Mouse (Mus musculus) liver, adult 2 months (tissue): Measurements from ENCODE around the gene Itpk1. TPM values are rescaled to one million over a fixed set of nuclear protein-coding genes. Genes with fewer than 3 reads are reported as not detected.

Experiments used
- DNase-seq: peaks from one replicate; pipeline ENCODE4 v3.0.0-alpha.2; 2011; ENCODE audit warnings: low read depth, low spot score; ENCODE audit errors: extremely low read depth
- H3K27ac ChIP-seq: fragments of 200-500 bp; replicated peaks from 2 replicates; pipeline ENCODE4 v1.5.1; 2012; ENCODE audit warnings: low read depth, mild to moderate bottlenecking, control low read depth, inconsistent platforms, low read length; ENCODE audit not compliant: insufficient read depth
- H3K27me3 ChIP-seq: fragments of 200-500 bp; 2 replicates; pipeline ENCODE4 v1.6.1; 2012; ENCODE audit warnings: mild to moderate bottlenecking, moderate library complexity, low read length, inconsistent platforms; ENCODE audit not compliant: control insufficient read depth, insufficient read depth
- H3K36me3 ChIP-seq: fragments of 200-500 bp; 2 replicates; pipeline ENCODE4 v1.6.1; 2012; ENCODE audit warnings: low read length, inconsistent platforms; ENCODE audit not compliant: control insufficient read depth, insufficient read depth
- H3K4me1 ChIP-seq: fragments of 200-500 bp; 2 replicates; pipeline ENCODE4 v1.6.1; 2011; ENCODE audit warnings: low read length; ENCODE audit not compliant: control insufficient read depth, insufficient read depth
- H3K4me3 ChIP-seq: fragments of 200-500 bp; 2 replicates; pipeline ENCODE4 v1.5.1; 2011; ENCODE audit warnings: low read depth, mild to moderate bottlenecking, control low read depth, low read length, moderate library complexity; ENCODE audit not compliant: insufficient read depth
- H3K79me2 ChIP-seq: fragments of 200-500 bp; 2 replicates; pipeline ENCODE4 v1.6.1; 2012; ENCODE audit warnings: inconsistent platforms, mild to moderate bottlenecking, low read length, moderate library complexity; ENCODE audit not compliant: control insufficient read depth, insufficient read depth
- H3K9ac ChIP-seq: fragments of 200-500 bp; 2 replicates; pipeline ENCODE4 v1.6.1; 2012; ENCODE audit warnings: low read depth, mild to moderate bottlenecking, control low read depth, inconsistent platforms, low read length
- CTCF ChIP-seq: fragments of 200-500 bp; IDR thresholded peaks from 2 replicates; pipeline ENCODE4 v1.5.1; 2011; ENCODE audit warnings: low read depth, low read length, control low read depth
- POLR2A ChIP-seq: fragments of 200-500 bp; IDR thresholded peaks from 2 replicates; pipeline ENCODE4 v1.6.1; 2011; ENCODE audit warnings: low read length, control low read depth; ENCODE audit not compliant: insufficient read depth; ENCODE audit errors: extremely low read depth
- WGBS: fragments of 180-500 bp; shearing (Covaris S2); methylation state at CpG from one replicate; pipeline ENCODE4 v1.1.7; 2018; 5-methylcytosine and 5-hydroxymethylcytosine counted together
- polyA plus RNA-seq: library from polyadenylated mRNA; depleted of rRNA; stranded (reverse); fragments of >200 nt; gene quantifications from 2 replicates; pipeline ENCODE4 v1.2.3, GENCODE M21; 2012
- total RNA-seq: library from RNA; depleted of rRNA; stranded (reverse); fragments of >200 nt; gene quantifications from 2 replicates; pipeline ENCODE4 v1.2.3, GENCODE M21; 2014

The Itpk1 gene
- total and polyA plus RNA-seq, 2 experiments, result 7.9 to 21.0 TPM

- WGBS, result 89% methylated on average over 5 of the region's 5 CpGs
- Histone ChIP-seq H3K36me3 (no peaks in the 10 kb centered on the region), H3K27ac (no peak overlapping the region)
These were observed 5.2 kb upstream of the Itpk1 start for GRCm38 (mm10) chr12:102709896-102710295.

GRCm38 (mm10) chr12:102708220-102708619 lies 3.5 kb upstream of the Itpk1 start:
- no peaks in the 10 kb centered on the region for H3K27me3 ChIP-seq
- peaks cover 5% of the 10 kb centered on the region for H3K4me1 ChIP-seq
- no peak overlapping the region for H3K9ac ChIP-seq
- TF ChIP-seq POLR2A, result no peak
- peak; percentile 10; the same call in 1 of the 2 replicates for TF ChIP-seq CTCF
- WGBS, result 90% methylated on average over 11 of the region's 11 CpGs
- no peak overlapping the region for H3K27ac ChIP-seq
- DNase-seq, result no peak
- H3K4me3 ChIP-seq, result no peak overlapping the region
- H3K79me2 ChIP-seq, result peaks cover 4% of the 10 kb centered on the region; the same call in 1 of the 2 replicates
- H3K36me3 ChIP-seq, result no peaks in the 10 kb centered on the region

More at GRCm38 (mm10) chr12:102709896-102710295, 5.2 kb upstream of the Itpk1 start:
- TF ChIP-seq CTCF, result no peak
- TF ChIP-seq POLR2A, result no peak
- Histone ChIP-seq H3K4me1 (no peaks in the 10 kb centered on the region), H3K79me2 (no peaks in the 10 kb centered on the region), H3K9ac (no peak overlapping the region), H3K4me3 (no peak overlapping the region), H3K27me3 (no peaks in the 10 kb centered on the region)
- DNase-seq, result no peak

GRCm38 (mm10) chr12:102706833-102707463 lies 2.2 kb upstream of the Itpk1 start:
- no peaks in the 10 kb centered on the region for H3K27me3 ChIP-seq
- WGBS, result 86% methylated on average over 10 of the region's 10 CpGs
- no peak for TF ChIP-seq POLR2A
- no peak for TF ChIP-seq CTCF
- no peak for DNase-seq
- no peaks in the 10 kb centered on the region for H3K36me3 ChIP-seq
- H3K4me1 ChIP-seq, result peaks cover 10% of the 10 kb centered on the region
- H3K27ac ChIP-seq, result no peak overlapping the region
- peaks cover 12% of the 10 kb centered on the region; the same call in 1 of the 2 replicates for H3K79me2 ChIP-seq
- H3K4me3 ChIP-seq, result no peak overlapping the region
- H3K9ac ChIP-seq, result no peak overlapping the region

- Histone ChIP-seq H3K27ac (no peak overlapping the region), H3K9ac (no peak overlapping the region), H3K36me3 (no peaks in the 10 kb centered on the region), H3K4me1 (peaks cover 10% of the 10 kb centered on the region), H3K79me2 (peaks cover 17% of the 10 kb centered on the region; the same call in 1 of the 2 replicates), H3K27me3 (no peaks in the 10 kb centered on the region), H3K4me3 (no peak overlapping the region)
- DNase-seq, result no peak
- 91% methylated on average over 6 of the region's 6 CpGs for WGBS
- no peak for TF ChIP-seq POLR2A
- TF ChIP-seq CTCF, result no peak
These were observed 1.3 kb upstream of the Itpk1 start for GRCm38 (mm10) chr12:102705906-102706640.

- H3K27ac ChIP-seq, result peak overlapping the region; percentile 78
- H3K4me1 ChIP-seq, result peaks cover 10% of the 10 kb centered on the region
- no peaks in the 10 kb centered on the region for H3K27me3 ChIP-seq
- TF ChIP-seq CTCF, result peak; percentile 79
- no peak for TF ChIP-seq POLR2A
- H3K4me3 ChIP-seq, result peak overlapping the region; percentile 89
- no peak for DNase-seq
- H3K79me2 ChIP-seq, result peaks cover 17% of the 10 kb centered on the region; the same call in 1 of the 2 replicates
- H3K9ac ChIP-seq, result peak overlapping the region; percentile 93
- H3K36me3 ChIP-seq, result no peaks in the 10 kb centered on the region
- 4% methylated on average over 45 of the region's 45 CpGs for WGBS
These were observed 614 bp upstream of the Itpk1 start for GRCm38 (mm10) chr12:102705216-102705871.
